Mouse (Mus musculus): ENCODE data around the gene Hc.

Hc gene

GRCm38 (mm10) chr2:34978226-34978625 lies 83.0 kb downstream of the Hc start:
- in situ Hi-C loops (cut with MseI, MboI) = no loop called here

- in situ Hi-C loops (cut with MseI, MboI) = no loop called here
Observed at GRCm38 (mm10) chr2:34976945-34977658, 84.1 kb downstream of the Hc start.

- in situ Hi-C loops (cut with MseI, MboI) = no loop called here
Observed at GRCm38 (mm10) chr2:34976447-34976846, 84.8 kb downstream of the Hc start.

- in situ Hi-C loops (cut with MseI, MboI) = no loop called here
Observed at GRCm38 (mm10) chr2:34973087-34973486, 88.2 kb downstream of the Hc start.

- in situ Hi-C loops (cut with MseI, MboI) = no loop called here
Observed at GRCm38 (mm10) chr2:34971080-34971888, 90.0 kb downstream of the Hc start.

GRCm38 (mm10) chr2:34970092-34970750 lies 91.0 kb downstream of the Hc start:
- in situ Hi-C loops (cut with MseI, MboI) = no loop called here

- in situ Hi-C loops (cut with MseI, MboI) = no loop called here
Observed at GRCm38 (mm10) chr2:34969166-34969565, 92.1 kb downstream of the Hc start.

GRCm38 (mm10) chr2:34966243-34966934 lies 94.8 kb downstream of the Hc start:
- in situ Hi-C loops (cut with MseI, MboI) = no loop called here

- in situ Hi-C loops (cut with MseI, MboI) = no loop called here
Observed at GRCm38 (mm10) chr2:34965806-34966205, 95.4 kb downstream of the Hc start.

- in situ Hi-C loops (cut with MseI, MboI) = no loop called here
Observed at GRCm38 (mm10) chr2:34965293-34965692, 95.9 kb downstream of the Hc start.

GRCm38 (mm10) chr2:34964651-34965050 lies 96.6 kb downstream of the Hc start:
- in situ Hi-C loops (cut with MseI, MboI) = no loop called here

- in situ Hi-C loops (cut with MseI, MboI) = no loop called here
Observed at GRCm38 (mm10) chr2:34964230-34964629, 97.0 kb downstream of the Hc start.

- in situ Hi-C loops (cut with MseI, MboI) = no loop called here
Observed at GRCm38 (mm10) chr2:34963371-34963956, 97.8 kb downstream of the Hc start.

GRCm38 (mm10) chr2:34962893-34963292 lies 98.3 kb downstream of the Hc start:
- in situ Hi-C loops (cut with MseI, MboI) = no loop called here

- in situ Hi-C loops (cut with MseI, MboI) = no loop called here
Observed at GRCm38 (mm10) chr2:34962211-34962610, 99.0 kb downstream of the Hc start.

GRCm38 (mm10) chr2:34961481-34962036 lies 99.7 kb downstream of the Hc start, which contains the start of gene Traf1:
Gene Traf1, minus strand, starts transcription at chr2:34961772.
- in situ Hi-C loops (cut with MseI, MboI) = no loop called here

GRCm38 (mm10) chr2:34960966-34961365 lies 100.3 kb downstream of the Hc start:
- in situ Hi-C loops (cut with MseI, MboI) = no loop called here

GRCm38 (mm10) chr2:34960466-34960865 lies 100.8 kb downstream of the Hc start:
- in situ Hi-C loops (cut with MseI, MboI) = no loop called here

GRCm38 (mm10) chr2:34958582-34958981 lies 102.7 kb downstream of the Hc start:
- in situ Hi-C loops (cut with MseI, MboI) = no loop called here

- in situ Hi-C loops (cut with MseI, MboI) = no loop called here
Observed at GRCm38 (mm10) chr2:34958036-34958435, 103.2 kb downstream of the Hc start.

GRCm38 (mm10) chr2:34957405-34957804 lies 103.8 kb downstream of the Hc start:
- in situ Hi-C loops (cut with MseI, MboI) = no loop called here

Data from mouse trophoblast stem cell (cell line).